Mouse (Mus musculus): ENCODE results near the gene Srrm2. TPM values are rescaled to one million over a fixed set of nuclear protein-coding genes. Genes with fewer than 3 reads are reported as not detected.

Srrm2 gene
- polyA plus RNA-seq, 1 experiment from 2014 or later, result 132 TPM

DNA sequence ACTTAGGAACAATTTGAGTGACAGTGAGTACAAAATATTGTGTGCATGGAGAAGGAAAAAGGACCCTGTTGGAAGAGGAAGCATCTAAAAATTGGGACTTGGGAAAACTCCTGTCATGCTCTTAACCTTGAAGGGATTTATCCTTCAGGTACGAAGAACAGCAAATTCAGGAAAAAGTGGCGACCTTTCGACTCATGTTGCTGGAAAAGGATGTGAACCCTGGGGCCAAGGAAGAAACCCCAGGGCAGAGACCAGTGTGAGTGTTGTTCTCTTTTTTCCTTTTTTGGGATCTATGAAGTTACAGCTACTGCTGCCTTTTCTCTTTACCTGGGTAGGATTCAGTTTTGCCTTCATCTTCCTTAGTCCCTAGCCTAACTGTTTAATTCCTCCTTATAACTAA, 17.6 kb downstream of the Srrm2 start:
- no peak for TF ChIP-seq EP300 (IDR thresholded peaks at IDR 0.05; ENCODE audit: low read depth)
- no peak for TF ChIP-seq CTCF (IDR thresholded peaks at IDR 0.05; ENCODE audit: low read depth)
- no peaks in the 10 kb centered on the region for H3K27me3 ChIP-seq (ENCODE audit: insufficient read depth, low read length)
- no peak overlapping the region for H3K4me2 ChIP-seq (ENCODE audit: low read depth, low read length)
- DNase-seq (no peak), ATAC-seq (no peak)
- H3K9ac ChIP-seq (replicated peaks), result no peak overlapping the region
- peaks cover 57% of the 10 kb centered on the region for H3K36me3 ChIP-seq (replicated peaks; ENCODE audit: insufficient read depth, low read length)
- WGBS (ENCODE audit: insufficient replicate concordance), result 87% methylated on average over 3 of the region's 3 CpGs
- no peak overlapping the region for H3K4me3 ChIP-seq (ENCODE audit: low read depth, low read length)
- no peak overlapping the region for H3K27ac ChIP-seq (ENCODE audit: low read depth)
- H3K9me3 ChIP-seq (ENCODE audit: low read length), result no peaks in the 10 kb centered on the region
- peaks cover 21% of the 10 kb centered on the region for H3K4me1 ChIP-seq (ENCODE audit: insufficient read depth)

GRCm38 (mm10) chr17:23815641-23816040, 25.3 kb downstream of the Srrm2 start:
- Histone ChIP-seq H3K27me3 (ENCODE audit: insufficient read depth, low read length) (no peaks in the 10 kb centered on the region), H3K9ac (replicated peaks) (no peak overlapping the region), H3K9me3 (ENCODE audit: low read length) (peaks cover 19% of the 10 kb centered on the region), H3K36me3 (replicated peaks; ENCODE audit: insufficient read depth, low read length) (peaks cover 97% of the 10 kb centered on the region), H3K4me1 (ENCODE audit: insufficient read depth) (no peaks in the 10 kb centered on the region), H3K4me2 (ENCODE audit: low read depth, low read length) (no peak overlapping the region), H3K27ac (ENCODE audit: low read depth) (no peak overlapping the region), H3K4me3 (ENCODE audit: low read depth, low read length) (no peak overlapping the region)
- 97% methylated on average over 16 of the region's 16 CpGs for WGBS (ENCODE audit: insufficient replicate concordance)
- ATAC-seq (no peak), DNase-seq (no peak)
- no peak for TF ChIP-seq EP300 (IDR thresholded peaks at IDR 0.05; ENCODE audit: low read depth)
- no peak for TF ChIP-seq CTCF (IDR thresholded peaks at IDR 0.05; ENCODE audit: low read depth)

DNA sequence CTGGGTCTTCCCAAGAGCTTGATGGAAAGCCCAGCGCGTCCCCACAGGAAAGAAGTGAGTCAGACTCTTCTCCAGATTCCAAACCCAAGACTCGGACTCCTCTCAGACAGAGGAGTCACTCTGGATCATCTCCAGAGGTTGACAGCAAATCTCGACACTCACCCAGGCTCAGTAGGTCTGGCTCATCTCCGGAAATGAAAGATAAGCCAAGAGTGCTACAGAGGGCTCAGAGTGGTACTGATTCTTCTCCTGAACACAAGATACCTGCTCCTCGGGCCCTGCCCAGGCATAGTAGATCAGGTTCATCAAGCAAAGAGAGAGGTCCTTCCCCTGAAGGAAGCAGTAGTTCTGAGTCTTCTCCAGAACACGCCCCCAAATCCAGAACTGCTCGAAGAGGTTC, 28.2 kb downstream of the Srrm2 start:
- TF ChIP-seq EP300 (IDR thresholded peaks at IDR 0.05; ENCODE audit: low read depth), result no peak
- Histone ChIP-seq H3K36me3 (replicated peaks; ENCODE audit: insufficient read depth, low read length) (peaks cover 96% of the 10 kb centered on the region), H3K4me3 (ENCODE audit: low read depth, low read length) (no peak overlapping the region), H3K27me3 (ENCODE audit: insufficient read depth, low read length) (no peaks in the 10 kb centered on the region), H3K9me3 (ENCODE audit: low read length) (peaks cover 19% of the 10 kb centered on the region), H3K27ac (ENCODE audit: low read depth) (no peak overlapping the region), H3K9ac (replicated peaks) (no peak overlapping the region), H3K4me1 (ENCODE audit: insufficient read depth) (no peaks in the 10 kb centered on the region), H3K4me2 (ENCODE audit: low read depth, low read length) (no peak overlapping the region)
- no peak for DNase-seq
- 97% methylated on average over 8 of the region's 8 CpGs for WGBS (ENCODE audit: insufficient replicate concordance)
- ATAC-seq, result no peak

DNA sequence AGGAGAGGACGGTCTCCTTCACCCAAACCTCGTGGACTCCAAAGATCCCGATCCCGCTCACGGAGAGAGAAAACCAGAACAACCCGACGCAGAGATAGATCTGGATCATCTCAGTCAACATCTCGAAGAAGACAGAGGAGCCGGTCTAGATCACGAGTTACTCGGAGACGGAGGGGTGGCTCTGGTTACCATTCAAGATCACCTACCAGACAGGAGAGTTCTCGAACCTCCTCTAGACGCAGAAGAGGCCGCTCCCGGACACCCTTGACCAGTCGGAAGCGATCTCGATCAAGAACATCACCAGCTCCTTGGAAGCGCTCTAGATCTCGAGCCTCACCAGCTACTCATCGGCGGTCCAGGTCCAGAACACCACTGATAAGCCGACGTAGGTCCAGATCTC, 28.9 kb downstream of the Srrm2 start:
- Histone ChIP-seq H3K9me3 (ENCODE audit: low read length) (peaks cover 19% of the 10 kb centered on the region), H3K4me3 (ENCODE audit: low read depth, low read length) (no peak overlapping the region), H3K4me2 (ENCODE audit: low read depth, low read length) (no peak overlapping the region), H3K27ac (ENCODE audit: low read depth) (no peak overlapping the region), H3K36me3 (replicated peaks; ENCODE audit: insufficient read depth, low read length) (peaks cover 96% of the 10 kb centered on the region), H3K4me1 (ENCODE audit: insufficient read depth) (no peaks in the 10 kb centered on the region), H3K9ac (replicated peaks) (no peak overlapping the region), H3K27me3 (ENCODE audit: insufficient read depth, low read length) (no peaks in the 10 kb centered on the region)
- no peak for TF ChIP-seq EP300 (IDR thresholded peaks at IDR 0.05; ENCODE audit: low read depth)
- no peak for TF ChIP-seq CTCF (IDR thresholded peaks at IDR 0.05; ENCODE audit: low read depth)
- 97% methylated on average over 25 of the region's 25 CpGs for WGBS (ENCODE audit: insufficient replicate concordance)
- DNase-seq (no peak), ATAC-seq (no peak)

GRCm38 (mm10) chr17:23820731-23821130, 30.4 kb downstream of the Srrm2 start:
- Histone ChIP-seq H3K9me3 (ENCODE audit: low read length) (peaks cover 15% of the 10 kb centered on the region), H3K27me3 (ENCODE audit: insufficient read depth, low read length) (no peaks in the 10 kb centered on the region), H3K4me1 (ENCODE audit: insufficient read depth) (no peaks in the 10 kb centered on the region), H3K27ac (ENCODE audit: low read depth) (no peak overlapping the region), H3K4me2 (ENCODE audit: low read depth, low read length) (no peak overlapping the region), H3K9ac (replicated peaks) (no peak overlapping the region), H3K4me3 (ENCODE audit: low read depth, low read length) (no peak overlapping the region), H3K36me3 (replicated peaks; ENCODE audit: insufficient read depth, low read length) (peaks cover 96% of the 10 kb centered on the region)
- DNase-seq (no peak), ATAC-seq (no peak)
- no peak for TF ChIP-seq CTCF (IDR thresholded peaks at IDR 0.05; ENCODE audit: low read depth)
- TF ChIP-seq EP300 (IDR thresholded peaks at IDR 0.05; ENCODE audit: low read depth), result no peak
- WGBS (ENCODE audit: insufficient replicate concordance), result 94% methylated on average over 5 of the region's 5 CpGs

DNA sequence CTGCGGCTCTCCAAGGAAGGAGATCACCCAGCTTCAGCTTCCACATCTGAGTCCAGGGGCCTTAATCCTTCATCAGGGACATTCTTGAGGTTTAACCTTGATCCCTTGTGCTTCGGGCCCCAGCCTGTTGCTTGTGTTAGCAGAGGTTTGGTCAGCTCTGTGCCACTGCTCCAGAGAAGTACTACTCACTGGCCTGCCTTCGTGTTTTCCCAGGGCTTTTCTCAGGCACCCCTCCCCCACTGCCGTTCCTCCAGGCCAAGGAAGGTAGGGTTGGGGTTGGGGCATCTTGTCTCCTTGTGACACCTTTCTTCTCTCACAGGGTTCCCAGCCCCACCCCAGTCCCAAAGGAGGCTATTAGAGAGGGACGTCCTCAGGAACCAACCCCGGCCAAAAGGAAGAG, 31.8 kb downstream of the Srrm2 start:
- 77% methylated on average over 6 of the region's 6 CpGs for WGBS (ENCODE audit: insufficient replicate concordance)
- no peak for DNase-seq

GRCm38 (mm10) chr17:23823018-23823417, 32.7 kb downstream of the Srrm2 start:
- TF ChIP-seq CTCF (IDR thresholded peaks at IDR 0.05; ENCODE audit: low read depth) (no peak), EP300 (IDR thresholded peaks at IDR 0.05; ENCODE audit: low read depth) (no peak)
- H3K4me2 ChIP-seq (ENCODE audit: low read depth, low read length), result no peak overlapping the region
- no peak overlapping the region for H3K27ac ChIP-seq (ENCODE audit: low read depth)
- H3K9ac ChIP-seq (replicated peaks), result no peak overlapping the region
- peaks cover 8% of the 10 kb centered on the region for H3K4me1 ChIP-seq (ENCODE audit: insufficient read depth)
- peaks cover 85% of the 10 kb centered on the region for H3K36me3 ChIP-seq (replicated peaks; ENCODE audit: insufficient read depth, low read length)
- ATAC-seq, result 0 out of 2 replicates have a peak, but pooled peaks have one; percentile 17
- 84% methylated on average over 16 of the region's 16 CpGs for WGBS (ENCODE audit: insufficient replicate concordance)
- no peak for DNase-seq
- no peak overlapping the region for H3K4me3 ChIP-seq (ENCODE audit: low read depth, low read length)
- peaks cover 15% of the 10 kb centered on the region for H3K9me3 ChIP-seq (ENCODE audit: low read length)
- no peaks in the 10 kb centered on the region for H3K27me3 ChIP-seq (ENCODE audit: insufficient read depth, low read length)

More for the DNA sequence above, 31.8 kb downstream of the Srrm2 start:
- Histone ChIP-seq H3K27ac (ENCODE audit: low read depth) (no peak overlapping the region), H3K27me3 (ENCODE audit: insufficient read depth, low read length) (no peaks in the 10 kb centered on the region), H3K9me3 (ENCODE audit: low read length) (peaks cover 15% of the 10 kb centered on the region), H3K4me1 (ENCODE audit: insufficient read depth) (no peaks in the 10 kb centered on the region), H3K9ac (replicated peaks) (no peak overlapping the region), H3K36me3 (replicated peaks; ENCODE audit: insufficient read depth, low read length) (peaks cover 93% of the 10 kb centered on the region), H3K4me3 (ENCODE audit: low read depth, low read length) (no peak overlapping the region), H3K4me2 (ENCODE audit: low read depth, low read length) (no peak overlapping the region)
- no peak for ATAC-seq
- TF ChIP-seq CTCF (IDR thresholded peaks at IDR 0.05; ENCODE audit: low read depth) (no peak), EP300 (IDR thresholded peaks at IDR 0.05; ENCODE audit: low read depth) (no peak)

Data from liver, postnatal 0 days (tissue).